Mouse (Mus musculus): ENCODE data around the gene Strap. TPM values are rescaled to one million over a fixed set of nuclear protein-coding genes. Genes with fewer than 3 reads are reported as not detected.

Gene Strap
- total and polyA plus RNA-seq, 2 experiments from 2014 or later: 79.0 to 168 TPM

DNA sequence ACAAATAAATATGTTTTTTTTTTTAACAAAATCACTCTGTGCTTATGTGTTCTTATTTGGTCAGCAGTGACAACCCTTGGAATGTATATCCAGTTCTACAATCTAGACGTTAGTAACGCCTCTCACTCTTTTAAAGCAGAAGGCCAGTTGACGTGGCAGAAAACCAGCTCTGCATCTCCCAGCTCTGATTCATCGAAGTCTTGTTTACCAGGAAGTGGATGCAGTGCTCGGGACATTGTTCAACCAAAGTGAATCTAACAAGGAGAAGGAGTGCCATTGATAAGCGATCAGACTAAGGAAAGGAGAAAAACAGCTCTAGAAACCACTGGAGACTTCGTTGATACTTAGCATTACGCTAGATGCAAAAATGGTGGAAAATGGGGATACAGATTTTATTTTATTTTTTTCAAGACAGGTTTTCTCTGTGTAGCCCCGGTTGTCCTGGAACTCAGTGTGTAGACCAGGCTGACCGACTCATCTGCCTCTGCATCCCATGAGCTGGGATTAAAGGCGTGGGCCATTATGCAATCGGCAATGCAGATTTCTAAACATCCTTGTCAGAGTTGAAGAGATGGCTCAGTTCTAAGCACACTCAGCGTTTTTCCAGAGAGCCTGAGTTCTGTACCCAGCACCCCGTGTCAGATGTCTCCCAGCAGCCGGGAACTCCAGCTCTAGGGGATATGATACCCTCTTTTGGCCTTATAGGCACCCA lies 12.5 kb upstream of the Strap start:
- Histone ChIP-seq H3K4me2 (ENCODE audit: low read depth, low read length) (no peak overlapping the region), H3K27ac (no peak overlapping the region), H3K4me3 (ENCODE audit: low read length) (no peak overlapping the region), H3K9me3 (ENCODE audit: low read length) (no peaks in the 10 kb centered on the region), H3K9ac (replicated peaks; ENCODE audit: low read length) (no peak overlapping the region), H3K4me1 (ENCODE audit: insufficient read depth, low read length) (no peaks in the 10 kb centered on the region), H3K27me3 (ENCODE audit: insufficient read depth, low read length) (no peaks in the 10 kb centered on the region), H3K36me3 (ENCODE audit: insufficient read depth, low read length) (no peaks in the 10 kb centered on the region)
- no peak for TF ChIP-seq CTCF (IDR thresholded peaks at IDR 0.05; ENCODE audit: low read depth)
- ATAC-seq (no peak), DNase-seq (ENCODE audit: low spot score) (no peak)
- 90% methylated on average over 15 of the region's 15 CpGs for WGBS

DNA sequence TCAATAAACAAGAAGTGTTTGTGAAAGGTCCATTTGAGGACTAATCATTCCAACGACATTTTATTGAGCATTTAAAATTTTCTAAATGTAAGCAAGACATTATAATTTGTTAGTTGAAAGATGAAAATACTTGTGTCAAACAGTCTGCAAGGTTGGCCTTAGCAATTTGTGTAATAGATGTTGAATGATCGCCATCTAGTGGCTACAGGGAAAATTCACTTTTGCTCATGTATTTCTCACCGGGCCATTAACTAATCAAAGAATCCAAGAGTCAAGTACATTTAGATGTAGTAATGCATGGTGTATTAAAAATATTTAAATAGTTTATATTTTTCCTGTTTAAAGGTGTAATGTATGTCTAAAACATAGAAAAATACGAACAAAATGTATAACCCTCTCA lies 11.0 kb upstream of the Strap start:
- no peaks in the 10 kb centered on the region for H3K27me3 ChIP-seq (ENCODE audit: insufficient read depth, low read length)
- DNase-seq (ENCODE audit: low spot score) (peak; percentile 90), ATAC-seq (peak; percentile 70; the same call in 1 of the 2 replicates)
- 8% methylated on average over 4 of the region's 4 CpGs for WGBS
- H3K4me3 ChIP-seq (ENCODE audit: low read length): no peak overlapping the region
- no peak overlapping the region for H3K4me2 ChIP-seq (ENCODE audit: low read depth, low read length)
- peak; percentile 78 for TF ChIP-seq CTCF (IDR thresholded peaks at IDR 0.05; ENCODE audit: low read depth)
- no peaks in the 10 kb centered on the region for H3K36me3 ChIP-seq (ENCODE audit: insufficient read depth, low read length)
- H3K4me1 ChIP-seq (ENCODE audit: insufficient read depth, low read length): no peaks in the 10 kb centered on the region
- H3K9me3 ChIP-seq (ENCODE audit: low read length): no peaks in the 10 kb centered on the region
- H3K27ac ChIP-seq: no peak overlapping the region
- H3K9ac ChIP-seq (replicated peaks; ENCODE audit: low read length): no peak overlapping the region

DNA sequence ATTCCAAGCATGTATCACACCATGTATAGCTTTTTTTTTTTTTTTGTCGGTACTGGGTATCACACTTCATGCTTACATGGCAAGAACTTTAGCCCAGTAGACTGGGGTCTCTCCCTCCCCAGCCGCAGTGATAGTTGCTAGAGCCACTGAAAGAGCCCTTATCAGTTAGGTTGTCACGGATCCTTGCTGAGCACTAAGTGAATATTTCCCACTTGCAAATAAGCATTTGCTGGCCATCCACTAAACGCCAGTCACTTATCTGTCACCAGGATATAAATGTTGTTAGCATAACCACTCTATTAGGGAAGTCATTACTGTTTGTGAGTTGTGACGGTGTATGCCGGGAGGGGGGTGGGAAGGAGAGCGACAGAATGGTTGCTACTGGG lies 425 bp upstream of the Strap start:
- no peak for DNase-seq (ENCODE audit: low spot score)
- peak overlapping the region; percentile 65 for H3K4me2 ChIP-seq (ENCODE audit: low read depth, low read length)
- 5% methylated on average over 7 of the region's 7 CpGs for WGBS
- peaks cover 3% of the 10 kb centered on the region; the same call in 1 of the 2 replicates for H3K36me3 ChIP-seq (ENCODE audit: insufficient read depth, low read length)
- H3K9ac ChIP-seq (replicated peaks; ENCODE audit: low read length): peak overlapping the region; percentile 94
- peak overlapping the region; percentile 87; the same call in 1 of the 2 replicates for H3K27ac ChIP-seq
- no peaks in the 10 kb centered on the region for H3K27me3 ChIP-seq (ENCODE audit: insufficient read depth, low read length)
- H3K4me3 ChIP-seq (ENCODE audit: low read length): peak overlapping the region; percentile 95
- H3K9me3 ChIP-seq (ENCODE audit: low read length): no peaks in the 10 kb centered on the region
- TF ChIP-seq CTCF (IDR thresholded peaks at IDR 0.05; ENCODE audit: low read depth): no peak
- H3K4me1 ChIP-seq (ENCODE audit: insufficient read depth, low read length): peaks cover 13% of the 10 kb centered on the region
- no peak; the same call in 1 of the 2 replicates for ATAC-seq

DNA sequence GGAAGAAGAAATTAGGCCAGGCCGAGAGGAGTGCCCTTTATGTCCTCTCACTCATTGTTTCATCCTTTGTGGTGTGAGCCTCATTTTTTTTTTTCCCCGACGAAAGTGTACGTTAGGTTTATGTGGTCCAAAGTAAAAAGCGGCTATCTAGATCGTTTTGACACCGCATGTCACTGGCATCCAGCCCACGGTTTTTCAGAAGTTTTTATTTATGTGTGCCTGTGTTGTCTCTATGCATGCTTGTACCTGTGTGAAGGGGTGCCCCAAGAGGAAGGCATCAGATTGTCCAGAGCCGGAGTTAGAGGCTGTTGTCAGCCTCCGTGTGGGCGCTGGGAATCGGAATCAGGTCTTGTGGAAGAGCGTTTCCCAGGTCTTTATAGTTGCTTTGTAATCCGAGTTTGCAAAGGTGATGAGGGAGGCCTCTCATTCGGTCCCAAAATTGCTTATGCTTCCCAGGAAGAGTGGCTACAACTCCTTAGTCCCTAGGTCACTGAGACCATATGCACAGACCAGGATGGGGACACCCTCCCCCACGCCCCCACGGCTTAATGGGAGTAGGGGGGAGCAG lies 877 bp downstream of the Strap start:
- H3K4me2 ChIP-seq (ENCODE audit: low read depth, low read length): peak overlapping the region; percentile 65
- peaks cover 16% of the 10 kb centered on the region for H3K36me3 ChIP-seq (ENCODE audit: insufficient read depth, low read length)
- H3K9me3 ChIP-seq (ENCODE audit: low read length): no peaks in the 10 kb centered on the region
- H3K27me3 ChIP-seq (ENCODE audit: insufficient read depth, low read length): no peaks in the 10 kb centered on the region
- DNase-seq (ENCODE audit: low spot score) (no peak), ATAC-seq (no peak)
- peaks cover 13% of the 10 kb centered on the region for H3K4me1 ChIP-seq (ENCODE audit: insufficient read depth, low read length)
- peak overlapping the region; percentile 94 for H3K9ac ChIP-seq (replicated peaks; ENCODE audit: low read length)
- peak overlapping the region; percentile 87 for H3K27ac ChIP-seq
- H3K4me3 ChIP-seq (ENCODE audit: low read length): peak overlapping the region; percentile 95
- TF ChIP-seq CTCF (IDR thresholded peaks at IDR 0.05; ENCODE audit: low read depth): no peak
- 7% methylated on average over 17 of the region's 17 CpGs for WGBS

DNA sequence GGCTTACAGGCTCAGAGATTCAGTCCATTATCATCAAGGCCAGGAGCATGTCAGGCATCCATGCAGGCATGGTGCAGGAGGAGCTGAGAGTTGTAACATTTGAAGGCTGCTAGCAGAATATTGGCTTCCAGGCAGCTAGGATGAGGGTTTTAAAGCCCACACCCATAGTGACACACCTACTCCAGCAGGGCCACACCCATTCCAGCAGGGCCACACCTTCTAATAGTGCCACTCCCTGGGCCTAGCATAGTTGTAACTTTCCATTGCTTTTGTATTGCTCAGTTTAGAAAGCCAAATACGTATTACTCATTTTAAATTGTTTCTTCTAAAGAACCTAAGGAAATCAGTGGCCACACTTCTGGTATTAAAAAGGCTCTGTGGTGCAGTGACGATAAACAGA lies 6.1 kb downstream of the Strap start:
- DNase-seq (ENCODE audit: low spot score) (no peak), ATAC-seq (no peak)
- no peak for TF ChIP-seq CTCF (IDR thresholded peaks at IDR 0.05; ENCODE audit: low read depth)
- Histone ChIP-seq H3K27me3 (ENCODE audit: insufficient read depth, low read length) (no peaks in the 10 kb centered on the region), H3K4me1 (ENCODE audit: insufficient read depth, low read length) (peaks cover 10% of the 10 kb centered on the region), H3K9me3 (ENCODE audit: low read length) (no peaks in the 10 kb centered on the region), H3K27ac (no peak overlapping the region), H3K4me3 (ENCODE audit: low read length) (no peak overlapping the region), H3K4me2 (ENCODE audit: low read depth, low read length) (no peak overlapping the region), H3K9ac (replicated peaks; ENCODE audit: low read length) (no peak overlapping the region), H3K36me3 (ENCODE audit: insufficient read depth, low read length) (peaks cover 55% of the 10 kb centered on the region)
- WGBS: 92% methylated on average over 2 of the region's 2 CpGs

DNA sequence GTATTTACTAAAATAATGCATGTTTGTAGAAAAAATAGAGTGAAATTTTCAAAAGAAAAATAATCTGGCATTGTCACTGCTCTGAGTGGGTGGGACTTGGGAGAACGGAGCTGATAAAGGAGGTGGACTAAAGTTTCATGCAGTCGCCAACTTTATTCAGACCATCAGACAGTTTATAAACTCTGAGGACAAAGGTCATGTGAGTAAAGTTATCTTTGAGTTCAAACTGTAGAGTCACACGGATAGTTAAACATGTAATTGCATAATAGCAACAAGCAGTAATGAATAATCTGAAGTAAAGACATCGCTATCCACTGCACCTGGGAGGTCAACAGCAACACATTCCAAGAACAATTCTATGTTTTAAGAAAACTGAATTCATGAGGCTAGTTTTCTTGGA lies 9.8 kb downstream of the Strap start:
- H3K9me3 ChIP-seq (ENCODE audit: low read length): no peaks in the 10 kb centered on the region
- no peak for ATAC-seq
- 87% methylated on average over 4 of the region's 4 CpGs for WGBS
- no peak overlapping the region for H3K4me2 ChIP-seq (ENCODE audit: low read depth, low read length)
- DNase-seq (ENCODE audit: low spot score): no peak
- H3K4me3 ChIP-seq (ENCODE audit: low read length): no peak overlapping the region
- peaks cover 69% of the 10 kb centered on the region for H3K36me3 ChIP-seq (ENCODE audit: insufficient read depth, low read length)
- H3K4me1 ChIP-seq (ENCODE audit: insufficient read depth, low read length): no peaks in the 10 kb centered on the region
- no peaks in the 10 kb centered on the region for H3K27me3 ChIP-seq (ENCODE audit: insufficient read depth, low read length)
- no peak overlapping the region for H3K27ac ChIP-seq
- TF ChIP-seq CTCF (IDR thresholded peaks at IDR 0.05; ENCODE audit: low read depth): no peak
- H3K9ac ChIP-seq (replicated peaks; ENCODE audit: low read length): no peak overlapping the region

Measured in hindbrain, postnatal 0 days (tissue).